Mouse (Mus musculus) limb, embryonic 12.5 days (tissue): ENCODE measurements at regions not wholly inside any gene's neighbourhood (a gene's known extent, or its start where the extent isn't known, plus 50 kb on each side); places are given as distances from the start of the nearest gene placed in this dataset.

Experiments used
- ATAC-seq: fragments of 200-750 bp; cut with Nextera tagmentation; 2 replicates; pipeline ENCODE4 v1.8.0; 2017; ENCODE audit warnings: low read depth, moderate TSS enrichment; ENCODE audit not compliant: insufficient number of reproducible peaks, insufficient read depth, low FRiP score, low TSS enrichment
- H3K27ac ChIP-seq: fragments of 300-500 bp; sonication (generic); 2 replicates; pipeline ENCODE4 v1.5.1; 2016; ENCODE audit warnings: mild to moderate bottlenecking, moderate library complexity
- H3K27me3 ChIP-seq: fragments of 300-500 bp; sonication (generic); 2 replicates; pipeline ENCODE4 v1.6.1; 2016; ENCODE audit warnings: mild to moderate bottlenecking, moderate library complexity
- H3K36me3 ChIP-seq: fragments of 300-500 bp; sonication (generic); 2 replicates; pipeline ENCODE4 v1.6.1; 2016; ENCODE audit warnings: mild to moderate bottlenecking, moderate library complexity
- H3K4me1 ChIP-seq: fragments of 300-500 bp; sonication (generic); replicated peaks from 2 replicates; pipeline ENCODE4 v1.6.1; 2016
- H3K4me2 ChIP-seq: fragments of 300-500 bp; sonication (generic); 2 replicates; pipeline ENCODE4 v1.6.1; 2016; ENCODE audit warnings: mild to moderate bottlenecking, moderate library complexity
- H3K4me3 ChIP-seq: fragments of 300-500 bp; sonication (generic); replicated peaks from 2 replicates; pipeline ENCODE4 v1.5.1; 2016; ENCODE audit warnings: mild to moderate bottlenecking
- H3K9ac ChIP-seq: fragments of 300-500 bp; sonication (generic); replicated peaks from 2 replicates; pipeline ENCODE4 v1.6.1; 2016; ENCODE audit warnings: mild to moderate bottlenecking, moderate library complexity
- H3K9me3 ChIP-seq: fragments of 300-500 bp; sonication (generic); 2 replicates; pipeline ENCODE4 v1.6.1; 2016; ENCODE audit warnings: mild to moderate bottlenecking, moderate library complexity
- WGBS: fragments of 180-500 bp; shearing (Covaris S2); methylation state at CpG from one replicate; pipeline ENCODE4 v1.1.7; 2016; 5-methylcytosine and 5-hydroxymethylcytosine counted together

GRCm38 (mm10) chr15:31673038-31673437, 71.4 kb downstream of the Fam173b start:
- no peak for ATAC-seq
- peaks cover 6% of the 10 kb centered on the region; the same call in 1 of the 2 replicates for H3K4me1 ChIP-seq
- no peaks in the 10 kb centered on the region for H3K36me3 ChIP-seq
- H3K9me3 ChIP-seq: no peaks in the 10 kb centered on the region
- H3K4me3 ChIP-seq: no peak overlapping the region
- no peak overlapping the region for H3K27ac ChIP-seq
- H3K27me3 ChIP-seq: no peaks in the 10 kb centered on the region
- no peak overlapping the region for H3K9ac ChIP-seq
- no peak overlapping the region for H3K4me2 ChIP-seq
- 46% methylated on average over 5 of the region's 5 CpGs for WGBS

- no peak overlapping the region for H3K9ac ChIP-seq
These were observed 75.1 kb downstream of the Fam173b start for GRCm38 (mm10) chr15:31676771-31677191.

GRCm38 (mm10) chr15:31693109-31693508, 91.5 kb downstream of the Fam173b start:
- H3K27ac ChIP-seq: no peak overlapping the region
- H3K9me3 ChIP-seq: no peaks in the 10 kb centered on the region
- ATAC-seq: no peak
- H3K36me3 ChIP-seq: no peaks in the 10 kb centered on the region
- no peak overlapping the region for H3K4me2 ChIP-seq
- no peak overlapping the region for H3K4me3 ChIP-seq
- no peak overlapping the region for H3K9ac ChIP-seq
- peaks cover 5% of the 10 kb centered on the region; the same call in 1 of the 2 replicates for H3K4me1 ChIP-seq
- WGBS: 80% methylated on average over 3 of the region's 3 CpGs
- H3K27me3 ChIP-seq: no peaks in the 10 kb centered on the region

More at GRCm38 (mm10) chr15:31676771-31677191, 75.1 kb downstream of the Fam173b start:
- peaks cover 6% of the 10 kb centered on the region; the same call in 1 of the 2 replicates for H3K4me1 ChIP-seq
- no peak overlapping the region for H3K27ac ChIP-seq
- no peaks in the 10 kb centered on the region for H3K9me3 ChIP-seq
- 30% methylated on average over 7 of the region's 7 CpGs for WGBS
- ATAC-seq: no peak
- no peak overlapping the region for H3K4me2 ChIP-seq
- no peaks in the 10 kb centered on the region for H3K36me3 ChIP-seq
- H3K4me3 ChIP-seq: no peak overlapping the region
- H3K27me3 ChIP-seq: no peaks in the 10 kb centered on the region

GRCm38 (mm10) chr15:31694877-31695671, 93.4 kb downstream of the Fam173b start:
- no peak overlapping the region for H3K4me3 ChIP-seq
- H3K9ac ChIP-seq: no peak overlapping the region
- 89% methylated on average over 8 of the region's 8 CpGs for WGBS
- no peaks in the 10 kb centered on the region for H3K36me3 ChIP-seq
- no peaks in the 10 kb centered on the region for H3K9me3 ChIP-seq
- H3K4me2 ChIP-seq: no peak overlapping the region
- no peaks in the 10 kb centered on the region for H3K27me3 ChIP-seq
- ATAC-seq: no peak
- no peak overlapping the region for H3K27ac ChIP-seq
- H3K4me1 ChIP-seq: peaks cover 5% of the 10 kb centered on the region; the same call in 1 of the 2 replicates

GRCm38 (mm10) chr15:31703400-31703799, 101.7 kb downstream of the Fam173b start:
- Histone ChIP-seq H3K27me3 (no peaks in the 10 kb centered on the region), H3K9me3 (no peaks in the 10 kb centered on the region), H3K27ac (no peak overlapping the region), H3K9ac (no peak overlapping the region), H3K36me3 (no peaks in the 10 kb centered on the region), H3K4me3 (no peak overlapping the region), H3K4me2 (no peak overlapping the region), H3K4me1 (no peaks in the 10 kb centered on the region)
- 89% methylated on average over 2 of the region's 2 CpGs for WGBS
- no peak for ATAC-seq

GRCm38 (mm10) chr15:31707416-31707815, 105.8 kb downstream of the Fam173b start:
- no peaks in the 10 kb centered on the region for H3K9me3 ChIP-seq
- no peak overlapping the region for H3K4me3 ChIP-seq
- H3K4me2 ChIP-seq: no peak overlapping the region
- H3K36me3 ChIP-seq: no peaks in the 10 kb centered on the region
- no peak for ATAC-seq
- 95% methylated on average over 1 of the region's 1 CpGs for WGBS
- H3K9ac ChIP-seq: no peak overlapping the region
- H3K27ac ChIP-seq: no peak overlapping the region
- H3K27me3 ChIP-seq: no peaks in the 10 kb centered on the region
- H3K4me1 ChIP-seq: no peaks in the 10 kb centered on the region

- Histone ChIP-seq H3K27ac (no peak overlapping the region), H3K9me3 (no peaks in the 10 kb centered on the region), H3K4me1 (no peaks in the 10 kb centered on the region), H3K4me2 (no peak overlapping the region), H3K4me3 (no peak overlapping the region), H3K27me3 (no peaks in the 10 kb centered on the region), H3K36me3 (no peaks in the 10 kb centered on the region), H3K9ac (no peak overlapping the region)
- 90% methylated on average over 1 of the region's 1 CpGs for WGBS
- ATAC-seq: no peak
These were observed 119.4 kb downstream of the Fam173b start for GRCm38 (mm10) chr15:31721019-31721418.

GRCm38 (mm10) chr15:31722429-31722828, 120.8 kb downstream of the Fam173b start:
- no peak for ATAC-seq
- H3K9me3 ChIP-seq: no peaks in the 10 kb centered on the region
- WGBS: 89% methylated on average over 5 of the region's 5 CpGs

GRCm38 (mm10) chr15:31724252-31724651, 122.6 kb downstream of the Fam173b start:
- WGBS: 76% methylated on average over 11 of the region's 11 CpGs
- no peak overlapping the region for H3K4me2 ChIP-seq

More at GRCm38 (mm10) chr15:31722429-31722828, 120.8 kb downstream of the Fam173b start:
- H3K27me3 ChIP-seq: no peaks in the 10 kb centered on the region
- no peak overlapping the region for H3K27ac ChIP-seq
- H3K4me3 ChIP-seq: no peak overlapping the region
- no peak overlapping the region for H3K4me2 ChIP-seq
- H3K9ac ChIP-seq: no peak overlapping the region
- no peaks in the 10 kb centered on the region for H3K36me3 ChIP-seq
- no peaks in the 10 kb centered on the region for H3K4me1 ChIP-seq

GRCm38 (mm10) chr15:31729133-31729532, 127.5 kb downstream of the Fam173b start:
- 82% methylated on average over 9 of the region's 9 CpGs for WGBS
- Histone ChIP-seq H3K27ac (no peak overlapping the region), H3K27me3 (no peaks in the 10 kb centered on the region)

More at GRCm38 (mm10) chr15:31724252-31724651, 122.6 kb downstream of the Fam173b start:
- H3K9ac ChIP-seq: no peak overlapping the region
- no peak overlapping the region for H3K27ac ChIP-seq
- no peaks in the 10 kb centered on the region for H3K36me3 ChIP-seq
- no peaks in the 10 kb centered on the region for H3K9me3 ChIP-seq
- H3K4me3 ChIP-seq: no peak overlapping the region
- no peak for ATAC-seq
- no peaks in the 10 kb centered on the region for H3K27me3 ChIP-seq
- no peaks in the 10 kb centered on the region for H3K4me1 ChIP-seq

GRCm38 (mm10) chr15:31741686-31742085, 140.0 kb downstream of the Fam173b start:
- 0 out of 2 replicates have a peak, but pooled peaks have one; percentile 20 for ATAC-seq
- Histone ChIP-seq H3K36me3 (no peaks in the 10 kb centered on the region), H3K9ac (no peak overlapping the region), H3K4me2 (no peak overlapping the region), H3K9me3 (no peaks in the 10 kb centered on the region), H3K4me3 (no peak overlapping the region), H3K27ac (no peak overlapping the region), H3K4me1 (no peaks in the 10 kb centered on the region), H3K27me3 (no peaks in the 10 kb centered on the region)
- WGBS: 28% methylated on average over 4 of the region's 4 CpGs

More at GRCm38 (mm10) chr15:31729133-31729532, 127.5 kb downstream of the Fam173b start:
- Histone ChIP-seq H3K4me1 (no peaks in the 10 kb centered on the region), H3K36me3 (no peaks in the 10 kb centered on the region), H3K4me3 (no peak overlapping the region), H3K9me3 (0 out of 2 replicates have a peak, but pooled peaks cover 5% of the 10 kb centered on the region), H3K9ac (no peak overlapping the region), H3K4me2 (no peak overlapping the region)
- no peak for ATAC-seq
